Mouse (Mus musculus) ES-Bruce4 (cell line): ENCODE measurements around the gene Scrt2.

Experiments used
- CTCF ChIP-seq: IDR thresholded peaks from one replicate; pipeline ENCODE4 v1.8.1; 2011; ENCODE audit warnings: low read depth, low read length
- POLR2A ChIP-seq: IDR thresholded peaks from one replicate; pipeline ENCODE4 v1.8.1; 2011; ENCODE audit warnings: low read length; ENCODE audit not compliant: insufficient read depth

DNA sequence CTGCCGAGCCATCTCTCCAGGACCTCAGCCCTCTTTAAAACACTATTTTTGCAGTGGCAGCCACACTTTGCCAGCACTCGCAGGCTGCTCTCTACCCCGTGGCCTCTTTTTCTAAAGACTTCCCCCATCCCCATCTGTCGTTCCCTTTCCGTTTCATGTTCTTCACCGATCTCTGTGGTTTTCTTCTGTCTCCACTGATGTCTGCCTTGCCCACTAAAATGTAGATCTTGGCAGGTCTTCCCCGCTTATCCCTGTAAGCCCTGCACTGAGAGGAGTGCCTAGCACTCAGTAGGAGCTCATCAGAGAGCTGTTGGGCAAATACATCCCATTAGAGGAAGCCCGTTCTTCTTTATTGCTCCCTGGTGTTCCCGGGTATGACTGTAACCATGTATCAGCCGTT is 31.6 kb downstream of the Scrt2 start:
- TF ChIP-seq CTCF = no peak
- TF ChIP-seq POLR2A = no peak
